7 mouse cellular contexts compared by ENCODE assay signal in genomic region chr3:9573581-9573980, GRCm38 (mm10). TPM values are rescaled to one million over a fixed set of nuclear protein-coding genes. Genes with fewer than 3 reads are reported as not detected.
DNase-seq lines count a peak whose midpoint lies in the region; ATAC-seq and TF ChIP-seq lines count a peak whose summit lies in the region.

No protein-coding gene starts in this region.

- H3K4me3 ChIP-seq in embryonic facial prominence, embryonic 13.5 days, result no peak overlapping the region
- no peak overlapping the region for H3K4me3 ChIP-seq in liver, embryonic 12.5 days
- H3K4me3 ChIP-seq in hindbrain, embryonic 14.5 days (replicated peaks; ENCODE audit: low read length), result no peak overlapping the region
- no peak overlapping the region for H3K4me3 ChIP-seq in neural tube, embryonic 15.5 days (replicated peaks)

- H3K9ac ChIP-seq in embryonic facial prominence, embryonic 13.5 days, result no peak overlapping the region
- H3K9ac ChIP-seq in liver, embryonic 12.5 days, result no peak overlapping the region
- no peak overlapping the region for H3K9ac ChIP-seq in hindbrain, embryonic 14.5 days
- H3K9ac ChIP-seq in neural tube, embryonic 15.5 days (replicated peaks), result no peak overlapping the region

- POLR2A ChIA-PET in Patski (lab: Charles Lee), result no interaction called here

- ATAC-seq in Patski, result peak; percentile 88
- ATAC-seq in embryonic facial prominence, embryonic 13.5 days (ENCODE audit: insufficient number of reproducible peaks, insufficient read depth, low FRiP score, low TSS enrichment, low read depth), result peak; percentile 28; the same call in 1 of the 2 replicates
- ATAC-seq in liver, embryonic 12.5 days, result peak; percentile 69
- no peak for ATAC-seq in hindbrain, embryonic 14.5 days (ENCODE audit: low FRiP score)
- ATAC-seq in neural tube, embryonic 15.5 days (ENCODE audit: low FRiP score), result no peak

- H3K4me1 ChIP-seq in embryonic facial prominence, embryonic 13.5 days, result peaks cover 51% of the 10 kb centered on the region
- H3K4me1 ChIP-seq in liver, embryonic 12.5 days, result peaks cover 66% of the 10 kb centered on the region
- H3K4me1 ChIP-seq in hindbrain, embryonic 14.5 days (replicated peaks; ENCODE audit: control insufficient read depth, insufficient read depth, low read length), result peaks cover 9% of the 10 kb centered on the region
- peaks cover 32% of the 10 kb centered on the region for H3K4me1 ChIP-seq in neural tube, embryonic 15.5 days

- peak; percentile 98 for DNase-seq in Patski (ENCODE audit: low read depth, low spot score)
- DNase-seq in hindlimb bud, embryonic 11.5 days (ENCODE audit: extremely low spot score, low read depth, low spot score), result peak; percentile 31
- DNase-seq in hindbrain, embryonic 14.5 days (ENCODE audit: low spot score), result no peak
- DNase-seq in right cerebral cortex, postnatal 25 days, result no peak

- peak overlapping the region; percentile 9; the same call in 1 of the 2 replicates for H3K27ac ChIP-seq in embryonic facial prominence, embryonic 13.5 days
- peak overlapping the region; percentile 68 for H3K27ac ChIP-seq in liver, embryonic 12.5 days
- H3K27ac ChIP-seq in hindbrain, embryonic 14.5 days, result no peak overlapping the region
- no peak overlapping the region for H3K27ac ChIP-seq in neural tube, embryonic 15.5 days (replicated peaks)

- H3K4me2 ChIP-seq in embryonic facial prominence, embryonic 13.5 days, result no peak overlapping the region
- H3K4me2 ChIP-seq in liver, embryonic 12.5 days, result no peak overlapping the region
- no peak overlapping the region for H3K4me2 ChIP-seq in hindbrain, embryonic 14.5 days (replicated peaks)
- no peak overlapping the region for H3K4me2 ChIP-seq in neural tube, embryonic 15.5 days

- in situ Hi-C loops in Patski (cut with MboI; ENCODE audit: low pct_unique_long_range_greater_than_20kb), result no loop called here

- H3K9me3 ChIP-seq in embryonic facial prominence, embryonic 13.5 days, result no peaks in the 10 kb centered on the region
- no peaks in the 10 kb centered on the region for H3K9me3 ChIP-seq in liver, embryonic 12.5 days (replicated peaks)
- no peaks in the 10 kb centered on the region for H3K9me3 ChIP-seq in hindbrain, embryonic 14.5 days (ENCODE audit: control insufficient read depth, low read length)
- H3K9me3 ChIP-seq in neural tube, embryonic 15.5 days (replicated peaks), result no peaks in the 10 kb centered on the region

- CTCF ChIA-PET in Patski (lab: Charles Lee), result interaction anchor here (0.9 to 1.3 kb wide), 4 partner anchors 10 to 107 kb away, joined by 3 to 5 read pairs (median 3); no protein-coding TSS in a partner anchor

- WGBS in embryonic facial prominence, embryonic 13.5 days, result 29% methylated on average over 6 of the region's 6 CpGs
- WGBS in liver, embryonic 12.5 days (ENCODE audit: insufficient replicate concordance), result 40% methylated on average over 6 of the region's 6 CpGs
- WGBS in hindbrain, embryonic 14.5 days, result 63% methylated on average over 6 of the region's 6 CpGs
- 39% methylated on average over 6 of the region's 6 CpGs for WGBS in neural tube, embryonic 15.5 days

- H3K27me3 ChIP-seq in Patski, result no peaks in the 10 kb centered on the region
- no peaks in the 10 kb centered on the region for H3K27me3 ChIP-seq in embryonic facial prominence, embryonic 13.5 days
- no peaks in the 10 kb centered on the region for H3K27me3 ChIP-seq in liver, embryonic 12.5 days (replicated peaks)
- H3K27me3 ChIP-seq in hindbrain, embryonic 14.5 days (ENCODE audit: control insufficient read depth, insufficient read depth, low read length), result no peaks in the 10 kb centered on the region
- H3K27me3 ChIP-seq in neural tube, embryonic 15.5 days (replicated peaks), result no peaks in the 10 kb centered on the region

- no peaks in the 10 kb centered on the region for H3K36me3 ChIP-seq in embryonic facial prominence, embryonic 13.5 days
- no peaks in the 10 kb centered on the region for H3K36me3 ChIP-seq in liver, embryonic 12.5 days
- no peaks in the 10 kb centered on the region for H3K36me3 ChIP-seq in hindbrain, embryonic 14.5 days (replicated peaks; ENCODE audit: control insufficient read depth, insufficient read depth)
- no peaks in the 10 kb centered on the region for H3K36me3 ChIP-seq in neural tube, embryonic 15.5 days

- no peak for TF ChIP-seq CTCF in Patski (IDR thresholded peaks at IDR 0.05)

RNA-seq across cellular contexts. Expression of gene Zfp704, which starts 36.3 kb away (rescaled TPM):
- polyA plus RNA-seq in Patski (2021), result 24.8 TPM
- 10.0 and 10.8 TPM in 2 replicates for polyA plus RNA-seq in embryonic facial prominence, embryonic 13.5 days (2015; fragmentation: Nextera tagmentation; extraction: Ambion mirVana)
- 1.8 and 2.2 TPM in 2 replicates for polyA plus RNA-seq in liver, embryonic 12.5 days (2016; fragmentation: Nextera tagmentation; extraction: Ambion mirVana)
- polyA plus RNA-seq in hindbrain, embryonic 14.5 days (2014; fragmentation: Nextera tagmentation; extraction: Ambion mirVana), result 14.7 and 15.7 TPM in 2 replicates
- 12.0 and 12.3 TPM in 2 replicates for polyA plus RNA-seq in neural tube, embryonic 15.5 days (2015; fragmentation: Nextera tagmentation; extraction: Ambion mirVana)

Comparison
In these comparisons a context has a peak if more than half of its experiments do, and no peak if none do; other contexts are left out.
1. ATAC-seq: peak in Patski (single experiment), embryonic facial prominence, embryonic 13.5 days (single experiment) and liver, embryonic 12.5 days (single experiment); none in hindbrain, embryonic 14.5 days (single experiment) and neural tube, embryonic 15.5 days (single experiment).
2. DNase-seq: peak in Patski (single experiment) and hindlimb bud, embryonic 11.5 days (single experiment); none in hindbrain, embryonic 14.5 days (single experiment) and right cerebral cortex, postnatal 25 days (single experiment).
3. H3K27ac ChIP-seq: peak in embryonic facial prominence, embryonic 13.5 days (single experiment) and liver, embryonic 12.5 days (single experiment); none in hindbrain, embryonic 14.5 days (single experiment) and neural tube, embryonic 15.5 days (single experiment).